Mouse (Mus musculus) liver, embryonic 11.5 days (tissue): ENCODE measurements around the gene Slc39a11. TPM values are rescaled to one million over a fixed set of nuclear protein-coding genes. Genes with fewer than 3 reads are reported as not detected.

ENCODE experiments used
- polyA plus RNA-seq: library from polyadenylated mRNA; unstranded; fragments of >200 nt; fragmentation: Nextera tagmentation; extraction: Ambion mirVana; gene quantifications from 2 replicates; pipeline ENCODE4 v1.2.1, GENCODE M21; 2014

Gene Slc39a11
- polyA plus RNA-seq, 1 experiment from 2014 or later = 20.9 TPM

Other genes starting within 250 kb of the Slc39a11 start
- gene Sstr2, start 30.7 kb downstream of the Slc39a11 start, polyA plus RNA-seq = 2.2 and 2.7 TPM in 2 replicates
- gene Cog1, start 910 bp downstream of the Slc39a11 start, polyA plus RNA-seq = 24.0 and 24.7 TPM in 2 replicates
- 58.7 and 62.3 TPM in 2 replicates for gene Fam104a, start 34.1 kb upstream of the Slc39a11 start, polyA plus RNA-seq
- 22.4 and 22.9 TPM in 2 replicates for gene D11Wsu47e, start 34.3 kb upstream of the Slc39a11 start, polyA plus RNA-seq
- gene Cpsf4l, start 59.9 kb upstream of the Slc39a11 start, polyA plus RNA-seq = 0.18 and 0.29 TPM in 2 replicates
- gene Cdc42ep4, start 101.8 kb upstream of the Slc39a11 start, polyA plus RNA-seq = 26.0 and 29.5 TPM in 2 replicates